Mouse (Mus musculus): ENCODE results near the gene Elk4. TPM values are rescaled to one million over a fixed set of nuclear protein-coding genes. Genes with fewer than 3 reads are reported as not detected.

Gene Elk4
- polyA plus RNA-seq, 1 experiment from 2014 or later, result 12.6 TPM

DNA sequence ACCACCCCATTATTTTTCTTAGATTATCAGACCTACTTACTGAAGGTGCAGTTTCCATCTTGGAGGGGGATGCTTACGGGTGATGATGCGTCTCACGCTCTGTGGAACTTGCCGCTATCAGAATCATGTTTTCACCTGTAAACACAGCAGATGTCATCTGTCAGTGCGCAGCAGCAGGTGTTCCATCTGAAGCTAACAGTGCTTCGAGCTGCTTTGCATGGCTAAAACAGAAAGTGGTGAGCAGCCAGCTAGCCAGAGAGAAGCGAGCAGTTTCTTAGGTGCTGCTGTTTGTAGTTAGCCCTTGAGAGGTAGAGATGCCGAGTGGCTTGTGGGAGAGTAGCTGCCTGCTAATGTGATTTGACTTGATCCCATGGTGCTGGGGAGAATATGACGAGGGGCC, 21.0 kb downstream of the Elk4 start:
- peaks cover 73% of the 10 kb centered on the region for H3K36me3 ChIP-seq
- H3K4me3 ChIP-seq (replicated peaks), result no peak overlapping the region
- no peak overlapping the region for H3K4me2 ChIP-seq (replicated peaks)
- H3K9ac ChIP-seq (replicated peaks), result no peak overlapping the region
- no peak for ATAC-seq
- 93% methylated on average over 9 of the region's 9 CpGs for WGBS
- H3K9me3 ChIP-seq, result no peaks in the 10 kb centered on the region
- no peaks in the 10 kb centered on the region for H3K27me3 ChIP-seq
- H3K27ac ChIP-seq, result no peak overlapping the region
- H3K4me1 ChIP-seq (replicated peaks), result no peaks in the 10 kb centered on the region

DNA sequence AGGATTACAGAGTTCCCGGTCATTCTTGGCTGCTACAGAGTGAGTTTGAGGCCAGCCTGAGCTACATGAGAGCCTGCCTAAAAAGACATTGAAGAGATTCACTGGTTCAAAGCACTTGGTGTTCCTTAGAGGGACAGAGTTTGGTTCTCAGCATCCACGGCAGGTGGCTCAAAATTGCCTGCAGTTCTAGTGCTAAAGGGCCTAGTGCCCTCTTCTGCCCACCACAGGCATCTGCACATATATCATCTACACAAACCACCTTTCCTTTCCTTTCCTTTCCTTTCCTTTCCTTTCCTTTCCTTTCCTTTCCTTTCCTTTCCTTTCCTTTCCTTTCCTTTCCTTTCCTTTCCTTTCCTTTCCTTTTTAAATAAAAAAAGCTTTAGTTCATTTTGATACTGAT, 23.2 kb downstream of the Elk4 start:
- ATAC-seq, result no peak
- Histone ChIP-seq H3K4me1 (replicated peaks) (no peaks in the 10 kb centered on the region), H3K4me3 (replicated peaks) (no peak overlapping the region), H3K9me3 (no peaks in the 10 kb centered on the region), H3K27me3 (no peaks in the 10 kb centered on the region), H3K9ac (replicated peaks) (no peak overlapping the region), H3K4me2 (replicated peaks) (no peak overlapping the region), H3K36me3 (peaks cover 66% of the 10 kb centered on the region), H3K27ac (no peak overlapping the region)
- WGBS, result 63% methylated on average over 2 of the region's 2 CpGs

DNA sequence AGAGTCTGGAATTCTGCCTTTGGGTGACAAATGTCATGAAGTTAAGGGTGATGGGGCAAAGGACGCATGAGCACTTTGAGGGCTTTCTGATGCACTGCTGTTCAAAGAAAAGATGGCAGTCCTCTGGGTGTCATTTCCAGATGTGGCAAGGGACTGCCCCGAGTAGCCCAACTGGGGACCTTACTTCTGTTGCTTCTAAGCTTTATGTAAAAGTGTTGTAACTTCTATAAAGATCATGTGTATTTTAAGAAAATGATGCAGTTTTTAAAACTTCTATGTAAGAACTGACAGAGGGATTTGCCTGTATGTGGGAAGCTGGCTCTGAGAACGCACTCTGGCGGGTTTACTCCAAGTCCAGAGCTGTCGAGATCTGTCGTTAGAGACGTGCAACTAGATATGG, 24.8 kb downstream of the Elk4 start:
- no peak for ATAC-seq
- Histone ChIP-seq H3K9me3 (no peaks in the 10 kb centered on the region), H3K4me1 (replicated peaks) (no peaks in the 10 kb centered on the region), H3K36me3 (peaks cover 56% of the 10 kb centered on the region), H3K4me3 (replicated peaks) (no peak overlapping the region), H3K27ac (no peak overlapping the region), H3K9ac (replicated peaks) (no peak overlapping the region), H3K27me3 (no peaks in the 10 kb centered on the region), H3K4me2 (replicated peaks) (no peak overlapping the region)
- 92% methylated on average over 7 of the region's 7 CpGs for WGBS

GRCm38 (mm10) chr1:132037746-132038145, 30.3 kb downstream of the Elk4 start:
- Histone ChIP-seq H3K9me3 (no peaks in the 10 kb centered on the region), H3K9ac (replicated peaks) (no peak overlapping the region), H3K4me2 (replicated peaks) (no peak overlapping the region), H3K36me3 (peaks cover 25% of the 10 kb centered on the region), H3K4me1 (replicated peaks) (no peaks in the 10 kb centered on the region), H3K4me3 (replicated peaks) (no peak overlapping the region), H3K27me3 (no peaks in the 10 kb centered on the region), H3K27ac (no peak overlapping the region)
- 82% methylated on average over 3 of the region's 3 CpGs for WGBS
- ATAC-seq, result no peak

- Histone ChIP-seq H3K4me2 (replicated peaks) (no peak overlapping the region), H3K4me1 (replicated peaks) (no peaks in the 10 kb centered on the region), H3K4me3 (replicated peaks) (no peak overlapping the region), H3K27ac (no peak overlapping the region), H3K36me3 (peaks cover 15% of the 10 kb centered on the region), H3K27me3 (no peaks in the 10 kb centered on the region), H3K9ac (replicated peaks) (no peak overlapping the region), H3K9me3 (no peaks in the 10 kb centered on the region)
- no peak for ATAC-seq
- 83% methylated on average over 5 of the region's 5 CpGs for WGBS
Measured at GRCm38 (mm10) chr1:132038753-132039152, 31.3 kb downstream of the Elk4 start.

GRCm38 (mm10) chr1:132040201-132040621, 32.8 kb downstream of the Elk4 start:
- Histone ChIP-seq H3K4me3 (replicated peaks) (no peak overlapping the region), H3K4me1 (replicated peaks) (no peaks in the 10 kb centered on the region), H3K9ac (replicated peaks) (no peak overlapping the region), H3K36me3 (peaks cover 8% of the 10 kb centered on the region), H3K27me3 (no peaks in the 10 kb centered on the region), H3K4me2 (replicated peaks) (no peak overlapping the region), H3K27ac (no peak overlapping the region), H3K9me3 (no peaks in the 10 kb centered on the region)
- WGBS, result 73% methylated on average over 9 of the region's 9 CpGs
- no peak for ATAC-seq

GRCm38 (mm10) chr1:132043759-132044158, 36.4 kb downstream of the Elk4 start:
- no peak overlapping the region for H3K4me3 ChIP-seq (replicated peaks)
- peaks cover 3% of the 10 kb centered on the region; the same call in 1 of the 2 replicates for H3K36me3 ChIP-seq
- no peaks in the 10 kb centered on the region for H3K27me3 ChIP-seq
- no peaks in the 10 kb centered on the region for H3K4me1 ChIP-seq (replicated peaks)
- WGBS, result 73% methylated on average over 4 of the region's 4 CpGs
- H3K9ac ChIP-seq (replicated peaks), result no peak overlapping the region
- H3K9me3 ChIP-seq, result no peaks in the 10 kb centered on the region
- ATAC-seq, result no peak
- H3K27ac ChIP-seq, result no peak overlapping the region
- H3K4me2 ChIP-seq (replicated peaks), result no peak overlapping the region

- Histone ChIP-seq H3K27ac (no peak overlapping the region), H3K9ac (replicated peaks) (no peak overlapping the region), H3K27me3 (no peaks in the 10 kb centered on the region), H3K9me3 (no peaks in the 10 kb centered on the region), H3K4me3 (replicated peaks) (no peak overlapping the region), H3K36me3 (no peaks in the 10 kb centered on the region), H3K4me1 (replicated peaks) (no peaks in the 10 kb centered on the region), H3K4me2 (replicated peaks) (no peak overlapping the region)
- 27% methylated on average over 15 of the region's 15 CpGs for WGBS
- ATAC-seq, result peak; percentile 79
Measured at GRCm38 (mm10) chr1:132046143-132046735, 38.8 kb downstream of the Elk4 start.

DNA sequence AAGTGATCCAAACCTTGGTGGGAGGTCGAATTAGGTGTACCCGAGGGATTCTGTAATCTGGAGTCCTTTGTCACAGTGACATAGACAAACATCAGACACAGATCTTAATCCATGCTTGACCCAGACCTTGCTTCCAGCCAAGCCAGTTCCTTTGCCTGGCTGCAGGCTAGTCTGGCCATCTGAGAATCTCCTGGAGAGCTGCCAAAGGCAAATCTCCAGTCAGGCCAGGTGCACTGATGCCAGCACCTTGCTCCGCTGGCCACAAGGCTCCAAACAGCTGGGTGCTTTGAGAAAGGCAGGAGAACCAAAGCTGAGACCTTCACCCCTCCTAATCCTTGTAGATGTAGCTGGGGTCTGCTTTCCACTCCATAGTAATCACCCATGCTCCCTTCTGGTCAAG, 44.3 kb downstream of the Elk4 start:
- no peak for ATAC-seq
- WGBS, result 75% methylated on average over 3 of the region's 3 CpGs
- Histone ChIP-seq H3K9ac (replicated peaks) (no peak overlapping the region), H3K4me3 (replicated peaks) (no peak overlapping the region), H3K27me3 (no peaks in the 10 kb centered on the region), H3K27ac (no peak overlapping the region), H3K4me2 (replicated peaks) (no peak overlapping the region), H3K36me3 (no peaks in the 10 kb centered on the region), H3K9me3 (no peaks in the 10 kb centered on the region), H3K4me1 (replicated peaks) (no peaks in the 10 kb centered on the region)

DNA sequence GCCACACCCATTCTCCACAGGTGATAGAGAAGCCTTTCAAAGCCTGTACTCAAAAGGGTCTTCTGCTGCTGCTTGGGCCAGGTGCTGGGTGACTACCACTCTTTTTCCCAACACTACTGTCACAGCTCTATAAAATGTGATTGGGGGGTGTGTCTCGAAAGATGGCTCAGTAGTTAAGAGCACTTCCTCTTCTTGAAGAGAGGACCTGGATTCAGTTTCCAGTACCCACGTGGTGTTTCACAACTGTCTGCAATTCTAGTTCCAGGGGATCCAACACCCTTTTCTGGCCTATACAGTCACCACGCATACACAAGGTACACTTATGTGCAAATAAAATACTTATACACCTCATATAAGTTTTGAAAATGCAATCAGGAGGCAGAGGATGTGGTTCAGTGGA, 47.0 kb downstream of the Elk4 start:
- H3K36me3 ChIP-seq, result no peaks in the 10 kb centered on the region
- H3K4me3 ChIP-seq (replicated peaks), result no peak overlapping the region
- H3K4me1 ChIP-seq (replicated peaks), result no peaks in the 10 kb centered on the region
- WGBS, result 90% methylated on average over 3 of the region's 3 CpGs
- H3K9me3 ChIP-seq, result no peaks in the 10 kb centered on the region
- no peaks in the 10 kb centered on the region for H3K27me3 ChIP-seq
- H3K4me2 ChIP-seq (replicated peaks), result no peak overlapping the region
- H3K27ac ChIP-seq, result no peak overlapping the region
- ATAC-seq, result no peak
- no peak overlapping the region for H3K9ac ChIP-seq (replicated peaks)

DNA sequence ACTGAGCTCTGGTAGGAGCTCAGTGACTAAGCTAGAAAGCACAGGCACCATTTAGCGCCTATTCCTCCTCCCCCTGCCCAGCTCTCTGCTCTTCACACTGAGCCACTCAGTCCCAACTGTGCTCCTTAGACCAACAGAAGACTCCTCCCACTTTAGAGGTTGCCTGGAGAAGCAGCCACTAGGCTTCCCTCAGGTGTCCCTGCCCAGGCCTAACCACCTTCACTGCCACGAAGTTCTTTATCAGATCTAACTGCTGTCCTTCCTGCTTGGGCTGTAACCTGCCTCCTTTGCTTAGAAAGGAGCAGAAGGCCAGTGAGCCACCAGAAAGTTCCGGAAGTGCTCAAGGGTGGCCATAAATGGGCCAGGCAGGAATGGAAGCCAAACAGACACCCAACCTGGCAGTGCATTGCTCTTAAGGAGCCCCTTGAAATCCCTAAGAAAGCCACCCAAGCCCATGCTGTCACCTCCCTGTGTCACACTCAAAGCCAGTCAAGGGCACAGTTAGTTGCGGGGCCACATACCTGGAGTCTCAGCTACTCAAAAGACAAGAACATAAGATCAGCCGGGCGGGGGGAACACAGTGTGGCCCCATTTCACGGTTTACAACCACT, 47.8 kb downstream of the Elk4 start:
- Histone ChIP-seq H3K9ac (replicated peaks) (no peak overlapping the region), H3K4me1 (replicated peaks) (no peaks in the 10 kb centered on the region), H3K36me3 (no peaks in the 10 kb centered on the region), H3K4me2 (replicated peaks) (no peak overlapping the region), H3K27me3 (no peaks in the 10 kb centered on the region), H3K9me3 (no peaks in the 10 kb centered on the region), H3K4me3 (replicated peaks) (no peak overlapping the region), H3K27ac (no peak overlapping the region)
- 83% methylated on average over 7 of the region's 7 CpGs for WGBS
- no peak for ATAC-seq

DNA sequence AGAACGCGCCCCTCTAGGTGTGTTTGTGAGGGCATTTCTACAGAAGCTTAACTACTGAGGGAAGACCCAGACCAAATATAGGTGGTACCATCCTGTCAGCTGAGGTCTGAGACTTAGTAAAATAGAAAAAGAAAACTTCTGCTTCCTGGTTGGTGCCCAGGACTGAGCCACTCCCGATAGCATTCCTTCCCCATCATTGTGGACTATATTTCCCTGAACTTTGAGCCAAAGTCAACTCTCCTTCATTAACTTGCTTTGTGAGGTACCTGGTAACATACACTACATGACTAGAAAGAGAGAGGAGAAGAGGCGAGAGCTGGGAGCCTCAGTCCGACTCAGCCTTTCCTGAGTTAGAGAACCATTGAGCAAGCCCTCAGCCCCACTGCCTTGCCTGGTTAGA, 51.2 kb downstream of the Elk4 start:
- H3K4me3 ChIP-seq (replicated peaks), result no peak overlapping the region
- ATAC-seq, result no peak
- no peaks in the 10 kb centered on the region for H3K9me3 ChIP-seq
- no peak overlapping the region for H3K27ac ChIP-seq
- no peak overlapping the region for H3K9ac ChIP-seq (replicated peaks)
- H3K36me3 ChIP-seq, result no peaks in the 10 kb centered on the region
- no peaks in the 10 kb centered on the region for H3K27me3 ChIP-seq
- H3K4me1 ChIP-seq (replicated peaks), result no peaks in the 10 kb centered on the region
- WGBS, result 94% methylated on average over 5 of the region's 5 CpGs
- no peak overlapping the region for H3K4me2 ChIP-seq (replicated peaks)

Data from midbrain, embryonic 13.5 days (tissue).